Mouse (Mus musculus) myocyte (in vitro differentiated cells): ENCODE data around the gene B3galt5. TPM values are rescaled to one million over a fixed set of nuclear protein-coding genes. Genes with fewer than 3 reads are reported as not detected.

Source experiments
- H3K27me3 ChIP-seq: one replicate; pipeline ENCODE4 v1.6.1; 2011; ENCODE audit not compliant: control insufficient read depth, insufficient read depth, insufficient read length
- H3K36me3 ChIP-seq: one replicate; pipeline ENCODE4 v1.6.1; 2011; ENCODE audit not compliant: control insufficient read depth, insufficient read depth
- H3K4me2 ChIP-seq: one replicate; pipeline ENCODE4 v1.6.1; 2011; ENCODE audit warnings: low read depth, control low read depth
- H3K4me3 ChIP-seq: one replicate; pipeline ENCODE4 v1.5.1; 2011; ENCODE audit warnings: mild to moderate bottlenecking, control low read depth, moderate library complexity
- H3K79me2 ChIP-seq: one replicate; pipeline ENCODE4 v1.6.1; 2011; ENCODE audit not compliant: control insufficient read depth, insufficient read depth
- H3ac ChIP-seq: one replicate; pipeline ENCODE4 v1.6.1; 2011; ENCODE audit not compliant: control insufficient read depth, insufficient read length
- CEBPB ChIP-seq: IDR thresholded peaks from 2 replicates; pipeline ENCODE4 v1.6.1; 2011; ENCODE audit warnings: mild to moderate bottlenecking, moderate library complexity; ENCODE audit not compliant: poor library complexity, insufficient read depth, severe bottlenecking
- E2F4 ChIP-seq: IDR thresholded peaks from one replicate; pipeline ENCODE4 v1.6.1; 2011; ENCODE audit warnings: mild to moderate bottlenecking, control low read depth, moderate library complexity; ENCODE audit not compliant: insufficient read depth
- MAX ChIP-seq: IDR thresholded peaks from one replicate; pipeline ENCODE4 v1.6.1; 2011; ENCODE audit warnings: low read depth, mild to moderate bottlenecking, control low read depth
- MYOD1 ChIP-seq, 3 experiments: IDR thresholded peaks; one replicate each; pipeline ENCODE4 v1.6.1; 2011; ENCODE audit warnings: control low read depth in 2 of 3, low read depth in 2 of 3, mild to moderate bottlenecking in 2 of 3, moderate library complexity in 1 of 3; ENCODE audit not compliant: insufficient read length in 2 of 3, control insufficient read depth in 1 of 3
- MYOG ChIP-seq, 3 experiments: IDR thresholded peaks; one replicate each; pipeline ENCODE4 v1.6.1; 2011; ENCODE audit warnings: control low read depth in 2 of 3, low read depth in 2 of 3, mild to moderate bottlenecking in 2 of 3; ENCODE audit not compliant: insufficient read length in 2 of 3, control insufficient read depth in 1 of 3, insufficient read depth in 1 of 3
- POLR2A ChIP-seq: IDR thresholded peaks from one replicate; pipeline ENCODE4 v1.6.1; 2011; ENCODE audit warnings: low read depth, mild to moderate bottlenecking, control low read depth, moderate library complexity; ENCODE audit not compliant: insufficient read length
- POLR2AphosphoS2 ChIP-seq: IDR thresholded peaks from one replicate; pipeline ENCODE4 v1.6.1; 2011; ENCODE audit warnings: low read depth, control low read depth; ENCODE audit not compliant: insufficient read length
- REST ChIP-seq: IDR thresholded peaks from one replicate; pipeline ENCODE4 v1.6.1; 2011; ENCODE audit warnings: mild to moderate bottlenecking, control low read depth, moderate library complexity; ENCODE audit not compliant: insufficient read depth, insufficient read length
- SRF ChIP-seq: IDR thresholded peaks from one replicate; pipeline ENCODE4 v1.6.1; 2011; ENCODE audit warnings: low read depth; ENCODE audit not compliant: control insufficient read depth, insufficient read length
- TCF12 ChIP-seq: IDR thresholded peaks from one replicate; pipeline ENCODE4 v1.6.1; 2011; ENCODE audit warnings: mild to moderate bottlenecking, control low read depth; ENCODE audit not compliant: poor library complexity, insufficient read depth, severe bottlenecking
- TCF3 ChIP-seq: IDR thresholded peaks from one replicate; pipeline ENCODE4 v1.6.1; 2011; ENCODE audit warnings: low read depth, control low read depth; ENCODE audit not compliant: insufficient read length
- USF1 ChIP-seq: IDR thresholded peaks from one replicate; pipeline ENCODE4 v1.6.1; 2011; ENCODE audit warnings: low read depth, mild to moderate bottlenecking, control low read depth, moderate library complexity
- polyA plus RNA-seq: library from polyadenylated mRNA; unstranded; fragments of >200 nt; fragmentation: generic; extraction: Trizol; gene quantifications from one replicate; pipeline ENCODE4 v1.2.1, GENCODE M21; 2012; ENCODE audit warnings: missing spikeins

The B3galt5 gene
- polyA plus RNA-seq, 1 experiment: 5.0 TPM

DNA sequence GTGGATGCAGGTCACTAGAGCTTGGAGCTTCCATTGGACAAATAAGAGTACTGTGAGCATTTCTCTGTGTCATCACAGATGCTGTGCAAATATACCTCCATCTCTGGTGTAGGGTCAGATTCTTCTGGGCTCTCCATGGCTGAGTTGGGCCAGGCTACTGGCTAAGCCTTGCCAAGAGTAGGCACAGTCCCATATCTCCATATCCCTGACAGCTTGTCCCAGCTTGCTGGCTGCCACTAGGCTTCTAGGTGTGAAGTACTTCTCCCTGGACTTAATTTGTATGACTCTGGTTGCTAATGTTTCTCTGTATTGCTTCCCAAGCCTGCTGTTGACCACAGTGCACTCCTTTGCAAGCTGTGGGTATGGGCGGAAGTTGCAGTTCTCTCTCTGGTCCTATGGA, 16.5 kb downstream of the B3galt5 start:
- TF ChIP-seq REST (no peak), E2F4 (no peak), POLR2A (no peak), TCF12 (no peak), MYOG (IDR thresholded peaks at IDR 0.05; ENCODE audit: control insufficient read depth in 1 of 3, insufficient read depth in 1 of 3, insufficient read length in 2 of 3, low read depth in 2 of 3) (no peak)

DNA sequence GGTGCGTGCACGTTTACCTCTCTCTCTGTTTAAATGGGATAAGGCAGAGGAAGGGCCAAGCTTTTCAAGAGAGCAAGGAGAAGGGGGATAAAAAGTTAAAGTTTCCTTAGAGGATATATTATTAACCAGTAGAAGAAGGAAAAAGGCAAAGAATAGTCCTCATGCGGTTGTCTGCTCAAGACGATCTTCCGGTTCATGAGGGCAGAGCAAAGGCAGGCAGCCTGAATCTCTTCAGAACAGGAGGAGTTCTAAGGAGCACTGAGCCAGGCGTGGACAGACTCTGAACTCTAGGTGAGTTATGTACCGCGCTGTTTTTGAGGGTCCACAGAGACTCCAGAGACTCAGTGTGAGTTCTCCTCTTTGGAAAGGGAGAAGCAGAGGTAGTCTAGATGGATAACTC, 22.8 kb downstream of the B3galt5 start:
- Histone ChIP-seq H3K27me3 (peaks cover 19% of the 10 kb centered on the region), H3K4me3 (no peak overlapping the region), H3ac (no peak overlapping the region), H3K4me2 (no peak overlapping the region), H3K79me2 (no peaks in the 10 kb centered on the region), H3K36me3 (no peaks in the 10 kb centered on the region)
- TF ChIP-seq MAX: no peak
- TF ChIP-seq REST: no peak
- no peak for TF ChIP-seq TCF12
- no peak for TF ChIP-seq POLR2AphosphoS2
- no peak for TF ChIP-seq USF1
- TF ChIP-seq SRF: no peak
- no peak for TF ChIP-seq E2F4
- TF ChIP-seq CEBPB: no peak
- no peak for TF ChIP-seq POLR2A

More for the DNA sequence above, 16.5 kb downstream of the B3galt5 start:
- no peaks in the 10 kb centered on the region for H3K36me3 ChIP-seq
- H3K79me2 ChIP-seq: no peaks in the 10 kb centered on the region
- no peak overlapping the region for H3K4me3 ChIP-seq
- peaks cover 5% of the 10 kb centered on the region for H3K27me3 ChIP-seq
- H3K4me2 ChIP-seq: no peak overlapping the region
- no peak overlapping the region for H3ac ChIP-seq

DNA sequence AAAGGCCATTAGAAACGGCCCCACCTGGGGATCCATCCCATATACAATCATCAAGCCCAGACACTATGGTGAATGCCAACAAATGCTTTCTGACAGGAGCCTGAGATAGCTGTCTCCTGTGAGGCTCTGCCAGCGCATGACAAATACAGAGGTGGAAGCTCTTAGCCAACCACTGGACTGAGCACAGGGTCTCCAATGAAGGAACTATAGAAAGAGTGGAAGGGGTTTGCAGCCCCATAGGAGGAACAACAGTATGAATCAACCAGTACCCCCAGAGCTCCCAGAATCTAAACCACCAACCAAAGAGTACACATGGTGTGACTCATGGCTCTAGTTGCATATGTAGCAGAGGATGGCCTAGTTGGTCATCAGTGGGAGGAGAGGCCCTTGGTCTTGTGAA, 36.1 kb downstream of the B3galt5 start:
- Histone ChIP-seq H3ac (no peak overlapping the region), H3K36me3 (no peaks in the 10 kb centered on the region), H3K4me2 (no peak overlapping the region), H3K4me3 (no peak overlapping the region), H3K79me2 (no peaks in the 10 kb centered on the region), H3K27me3 (peaks cover 19% of the 10 kb centered on the region)
- TF ChIP-seq SRF (no peak), REST (no peak), CEBPB (no peak), MYOG (IDR thresholded peaks at IDR 0.05; ENCODE audit: control insufficient read depth in 1 of 3, insufficient read depth in 1 of 3, insufficient read length in 2 of 3, low read depth in 2 of 3) (no peak), MAX (no peak), POLR2AphosphoS2 (no peak), MYOD1 (IDR thresholded peaks at IDR 0.05; ENCODE audit: control insufficient read depth in 1 of 3, insufficient read length in 2 of 3, low read depth in 2 of 3) (no peak), POLR2A (no peak), USF1 (no peak), E2F4 (no peak), TCF3 (no peak)

DNA sequence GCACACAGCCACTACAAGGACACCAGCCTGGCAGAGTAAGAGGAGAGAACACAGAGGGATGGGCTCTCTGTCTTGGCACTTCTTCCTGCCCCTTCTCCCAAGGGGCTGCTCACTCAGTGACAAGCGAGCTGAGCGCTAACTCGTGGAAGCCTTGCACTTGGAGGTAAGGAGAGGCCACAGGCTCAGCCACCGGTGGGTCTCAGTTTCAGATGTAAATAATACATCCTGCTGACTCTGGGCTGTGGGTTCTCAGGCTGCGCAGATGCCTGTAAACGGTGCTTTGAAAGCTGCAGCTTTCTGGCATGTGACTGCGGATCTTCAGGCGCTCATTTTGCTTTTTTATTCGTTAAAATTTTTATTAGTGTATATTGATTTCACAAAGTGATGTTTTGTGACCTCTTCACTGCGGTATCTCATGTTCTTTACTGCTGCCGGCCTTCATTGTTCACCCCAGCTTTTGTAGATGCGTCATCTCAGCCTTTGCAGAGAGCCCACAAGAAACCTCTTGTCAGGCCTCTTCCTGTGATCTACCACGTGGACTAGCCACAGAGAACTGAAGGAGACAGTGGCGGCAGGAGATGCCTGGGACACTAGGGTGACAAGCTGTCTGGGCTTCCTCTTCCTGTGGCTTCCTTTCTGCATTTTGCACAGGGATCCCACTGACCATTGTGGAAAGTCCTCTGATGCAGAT, 37.5 kb downstream of the B3galt5 start:
- H3K4me3 ChIP-seq: no peak overlapping the region
- TF ChIP-seq POLR2AphosphoS2 (no peak), MYOD1 (IDR thresholded peaks at IDR 0.05; ENCODE audit: control insufficient read depth in 1 of 3, insufficient read length in 2 of 3, low read depth in 2 of 3) (no peak), REST (no peak), TCF3 (no peak), USF1 (no peak), TCF12 (no peak), MYOG (IDR thresholded peaks at IDR 0.05; ENCODE audit: control insufficient read depth in 1 of 3, insufficient read depth in 1 of 3, insufficient read length in 2 of 3, low read depth in 2 of 3) (no peak), POLR2A (no peak), SRF (no peak), CEBPB (no peak), E2F4 (no peak), MAX (no peak)

DNA sequence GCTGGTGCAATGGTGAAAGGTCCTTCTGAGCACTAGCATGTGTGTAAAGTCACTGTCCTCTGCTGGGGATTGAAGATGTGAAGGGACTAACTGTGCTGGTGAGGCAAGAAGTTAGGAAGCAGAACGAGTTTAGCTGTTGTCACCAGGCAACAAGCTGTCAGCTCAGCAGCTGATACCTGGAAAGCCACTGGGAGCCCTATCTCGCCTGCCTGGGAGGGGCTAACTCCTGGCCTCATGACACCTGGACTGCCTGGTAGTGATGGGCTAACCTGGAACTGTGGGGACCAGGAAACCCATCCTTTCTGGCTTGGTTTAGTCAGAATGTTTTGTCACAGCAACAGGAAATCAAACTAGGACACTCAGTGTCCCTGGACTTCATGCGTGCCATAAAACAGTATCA, 41.0 kb downstream of the B3galt5 start:
- H3K79me2 ChIP-seq: no peaks in the 10 kb centered on the region
- H3K27me3 ChIP-seq: peaks cover 45% of the 10 kb centered on the region
- H3K4me3 ChIP-seq: no peak overlapping the region
- H3K36me3 ChIP-seq: no peaks in the 10 kb centered on the region
- no peak for TF ChIP-seq REST
- no peak for TF ChIP-seq TCF3
- no peak for TF ChIP-seq POLR2A
- TF ChIP-seq USF1: no peak
- TF ChIP-seq CEBPB: no peak
- H3K4me2 ChIP-seq: no peak overlapping the region
- no peak overlapping the region for H3ac ChIP-seq

More for the DNA sequence above, 37.5 kb downstream of the B3galt5 start:
- H3K4me2 ChIP-seq: no peak overlapping the region
- H3ac ChIP-seq: no peak overlapping the region
- no peaks in the 10 kb centered on the region for H3K79me2 ChIP-seq
- no peaks in the 10 kb centered on the region for H3K36me3 ChIP-seq
- H3K27me3 ChIP-seq: peaks cover 19% of the 10 kb centered on the region
